Mouse (Mus musculus) lung, postnatal 0 days (tissue): ENCODE results near the gene Cux1. TPM values are rescaled to one million over a fixed set of nuclear protein-coding genes. Genes with fewer than 3 reads are reported as not detected.
A peak's percentile ranks its signal among the peaks of the same experiment; 100 is the strongest.

Source experiments
- ATAC-seq: fragments of 200-750 bp; cut with Nextera tagmentation; 2 replicates; pipeline ENCODE4 v1.8.0; 2017; ENCODE audit warnings: moderate library complexity
- DNase-seq: peaks from one replicate; pipeline ENCODE4 v3.0.0-alpha.2; 2016; ENCODE audit warnings: low spot score
- H3K27ac ChIP-seq: fragments of 300-500 bp; sonication (generic); 2 replicates; pipeline ENCODE4 v1.5.1; 2014; ENCODE audit warnings: antibody characterized with exemption, mild to moderate bottlenecking, low read length, mixed read lengths
- H3K27me3 ChIP-seq: fragments of 300-500 bp; sonication (generic); replicated peaks from 2 replicates; pipeline ENCODE4 v1.6.1; 2014; ENCODE audit warnings: low read length, mixed read lengths; ENCODE audit not compliant: insufficient read depth
- H3K36me3 ChIP-seq: fragments of 300-500 bp; sonication (generic); 2 replicates; pipeline ENCODE4 v1.6.1; 2014; ENCODE audit warnings: low read length, mixed read lengths; ENCODE audit not compliant: insufficient read depth
- H3K4me1 ChIP-seq: fragments of 300-500 bp; sonication (generic); 2 replicates; pipeline ENCODE4 v1.6.1; 2014; ENCODE audit warnings: antibody characterized with exemption, low read depth, low read length, mixed read lengths; ENCODE audit not compliant: insufficient read depth
- H3K4me2 ChIP-seq: fragments of 300-500 bp; sonication (generic); replicated peaks from 2 replicates; pipeline ENCODE4 v1.6.1; 2014; ENCODE audit warnings: low read depth, mild to moderate bottlenecking, low read length, moderate library complexity, mixed read lengths
- H3K4me3 ChIP-seq: fragments of 300-500 bp; sonication (generic); 2 replicates; pipeline ENCODE4 v1.5.1; 2014; ENCODE audit warnings: low read depth, low read length
- H3K9ac ChIP-seq: fragments of 300-500 bp; sonication (generic); replicated peaks from 2 replicates; pipeline ENCODE4 v1.6.1; 2014; ENCODE audit warnings: low read depth, mild to moderate bottlenecking
- H3K9me3 ChIP-seq: fragments of 300-500 bp; sonication (generic); 2 replicates; pipeline ENCODE4 v1.6.1; 2016; ENCODE audit warnings: low read length, mixed read lengths
- CTCF ChIP-seq: IDR thresholded peaks from 2 replicates; pipeline ENCODE4 v1.5.1; 2016; ENCODE audit warnings: antibody characterized with exemption, mild to moderate bottlenecking
- EP300 ChIP-seq: IDR thresholded peaks from 2 replicates; pipeline ENCODE4 v1.6.1; 2016; ENCODE audit warnings: antibody characterized with exemption, mild to moderate bottlenecking, control low read depth
- WGBS: fragments of 180-500 bp; shearing (Covaris S2); extraction: QIAGEN DNeasy Blood & Tissue Kit; methylation state at CpG from one replicate; pipeline ENCODE4 v1.1.7; 2014; 5-methylcytosine and 5-hydroxymethylcytosine counted together
- polyA plus RNA-seq: library from polyadenylated mRNA; unstranded; fragments of >200 nt; fragmentation: Nextera tagmentation; extraction: Ambion mirVana; gene quantifications from 2 replicates; pipeline ENCODE4 v1.2.1, GENCODE M21; 2015

Gene Cux1
- polyA plus RNA-seq, 1 experiment from 2014 or later = 68.5 TPM

- Histone ChIP-seq H3K27me3 (no peaks in the 10 kb centered on the region), H3K9ac (no peak overlapping the region), H3K4me1 (no peaks in the 10 kb centered on the region; the same call in 1 of the 2 replicates), H3K36me3 (no peaks in the 10 kb centered on the region), H3K4me3 (no peak overlapping the region), H3K27ac (no peak overlapping the region), H3K4me2 (no peak overlapping the region), H3K9me3 (no peaks in the 10 kb centered on the region)
- no peak for TF ChIP-seq CTCF
- TF ChIP-seq EP300 = peak; percentile 39; the same call in 1 of the 2 replicates
- DNase-seq (peak; percentile 54), ATAC-seq (no peak)
- WGBS = 55% methylated on average over 2 of the region's 2 CpGs
Observed at GRCm38 (mm10) chr5:136386757-136387156, 180.5 kb downstream of the Cux1 start.

GRCm38 (mm10) chr5:136385161-136385560, 182.1 kb downstream of the Cux1 start:
- Histone ChIP-seq H3K36me3 (no peaks in the 10 kb centered on the region), H3K4me2 (no peak overlapping the region), H3K9ac (no peak overlapping the region), H3K9me3 (no peaks in the 10 kb centered on the region), H3K27me3 (no peaks in the 10 kb centered on the region), H3K4me3 (no peak overlapping the region), H3K4me1 (no peaks in the 10 kb centered on the region; the same call in 1 of the 2 replicates), H3K27ac (0 out of 2 replicates have a peak overlapping the region, but pooled peaks have one; percentile 9)
- 75% methylated on average over 3 of the region's 3 CpGs for WGBS
- ATAC-seq (no peak), DNase-seq (no peak)
- TF ChIP-seq EP300 = no peak
- no peak for TF ChIP-seq CTCF

- H3K36me3 ChIP-seq = no peaks in the 10 kb centered on the region
- no peaks in the 10 kb centered on the region; the same call in 1 of the 2 replicates for H3K4me1 ChIP-seq
- H3K4me3 ChIP-seq = no peak overlapping the region
- no peaks in the 10 kb centered on the region for H3K27me3 ChIP-seq
- ATAC-seq (peak; percentile 88), DNase-seq (peak; percentile 78)
- H3K4me2 ChIP-seq = no peak overlapping the region
- no peak overlapping the region for H3K9ac ChIP-seq
- TF ChIP-seq EP300 (peak; percentile 52), CTCF (no peak)
- WGBS = 64% methylated on average over 9 of the region's 9 CpGs
- no peak overlapping the region for H3K27ac ChIP-seq
- no peaks in the 10 kb centered on the region for H3K9me3 ChIP-seq
Observed at GRCm38 (mm10) chr5:136382261-136383005, 184.9 kb downstream of the Cux1 start.

- no peak for ATAC-seq
- TF ChIP-seq EP300 = no peak
- TF ChIP-seq CTCF = peak; percentile 52
- Histone ChIP-seq H3K9ac (no peak overlapping the region), H3K36me3 (no peaks in the 10 kb centered on the region), H3K4me2 (no peak overlapping the region), H3K27ac (no peak overlapping the region), H3K27me3 (no peaks in the 10 kb centered on the region), H3K4me1 (no peaks in the 10 kb centered on the region), H3K9me3 (no peaks in the 10 kb centered on the region), H3K4me3 (no peak overlapping the region)
- whole genome bisulfite sequencing = 100% methylated on average over 1 of the region's 1 CpGs
- no peak for DNase-seq
Observed at GRCm38 (mm10) chr5:136379405-136379804, 187.9 kb downstream of the Cux1 start.

GRCm38 (mm10) chr5:136377101-136377500, 190.2 kb downstream of the Cux1 start:
- Histone ChIP-seq H3K4me2 (no peak overlapping the region), H3K27me3 (no peaks in the 10 kb centered on the region), H3K27ac (no peak overlapping the region), H3K4me3 (no peak overlapping the region), H3K9me3 (no peaks in the 10 kb centered on the region), H3K9ac (no peak overlapping the region), H3K4me1 (no peaks in the 10 kb centered on the region), H3K36me3 (no peaks in the 10 kb centered on the region)
- DNase-seq (no peak), ATAC-seq (no peak)
- TF ChIP-seq CTCF = no peak
- TF ChIP-seq EP300 = no peak
- 91% methylated on average over 3 of the region's 3 CpGs for WGBS

- no peaks in the 10 kb centered on the region for H3K4me1 ChIP-seq
- 76% methylated on average over 3 of the region's 3 CpGs for WGBS
- TF ChIP-seq EP300 (no peak), CTCF (no peak)
- no peaks in the 10 kb centered on the region; the same call in 1 of the 2 replicates for H3K36me3 ChIP-seq
- ATAC-seq (no peak), DNase-seq (no peak)
- no peaks in the 10 kb centered on the region for H3K27me3 ChIP-seq
- no peak overlapping the region for H3K4me2 ChIP-seq
- H3K9me3 ChIP-seq = no peaks in the 10 kb centered on the region
- H3K9ac ChIP-seq = no peak overlapping the region
- H3K4me3 ChIP-seq = no peak overlapping the region
- H3K27ac ChIP-seq = no peak overlapping the region
Observed at GRCm38 (mm10) chr5:136375350-136375749, 191.9 kb downstream of the Cux1 start.
